Mouse (Mus musculus) heart, postnatal 10 days (tissue): ENCODE data around the gene Cdh3. TPM values are rescaled to one million over a fixed set of nuclear protein-coding genes. Genes with fewer than 3 reads are reported as not detected.

Experiments used
- DNase-seq, 2 experiments: peaks; one replicate each; pipeline ENCODE4 v3.0.0; 2021
- intact Hi-C: fragments of 180-260 bp; cut with DNase I; formaldehyde crosslinking; loops from one replicate; pipeline ENCODE4 v1.15.1; 2025
- total RNA-seq, 2 experiments: library from RNA; stranded (reverse); gene quantifications; 2 replicates each; pipeline ENCODE4 v1.2.3; 2021

Cdh3 gene
- total RNA-seq, 2 experiments from 2014 or later = 2.8 to 3.3 TPM

DNA sequence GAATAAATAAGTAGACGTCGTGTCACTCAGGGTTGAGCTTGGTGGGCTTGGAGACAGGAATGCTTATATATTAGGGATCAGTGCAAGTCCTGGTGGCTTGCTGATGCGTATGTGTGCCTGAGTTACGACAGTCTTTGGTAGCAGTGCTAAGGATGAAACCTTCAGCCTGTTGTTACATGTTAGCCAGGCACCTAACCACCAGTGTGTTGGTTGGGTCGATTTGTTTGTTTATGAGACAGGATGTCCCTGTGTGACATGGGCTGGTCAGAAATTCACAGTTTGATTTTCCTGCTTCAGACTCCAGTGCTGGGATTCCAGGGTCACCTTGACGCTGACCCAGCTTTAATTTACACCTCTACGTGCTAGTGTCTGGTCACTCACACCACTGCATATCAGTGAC lies 95.0 kb downstream of the Cdh3 start:
- no peak for DNase-seq
- intact Hi-C loops = no loop called here

DNA sequence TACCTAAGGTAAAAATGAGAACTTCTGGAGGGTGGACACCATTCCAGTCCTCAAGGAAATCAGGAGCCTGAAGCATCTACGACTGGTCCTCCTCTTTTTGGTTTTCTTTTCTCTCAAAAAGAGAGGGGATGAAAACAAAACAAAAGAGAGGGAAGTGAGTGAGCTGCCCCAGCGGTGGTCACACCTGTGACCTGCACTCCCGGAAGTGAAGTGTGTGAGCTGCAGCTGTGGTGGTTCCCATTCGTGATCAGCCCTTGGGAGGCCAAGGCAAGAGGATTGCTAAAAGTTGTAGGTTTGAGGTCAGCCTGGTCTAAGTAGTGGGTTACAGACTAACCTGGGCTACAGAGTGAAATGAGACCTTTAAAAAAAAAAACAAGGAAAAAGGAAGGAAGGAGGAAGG lies 95.4 kb downstream of the Cdh3 start:
- intact Hi-C loops = no loop called here
- DNase-seq = no peak

DNA sequence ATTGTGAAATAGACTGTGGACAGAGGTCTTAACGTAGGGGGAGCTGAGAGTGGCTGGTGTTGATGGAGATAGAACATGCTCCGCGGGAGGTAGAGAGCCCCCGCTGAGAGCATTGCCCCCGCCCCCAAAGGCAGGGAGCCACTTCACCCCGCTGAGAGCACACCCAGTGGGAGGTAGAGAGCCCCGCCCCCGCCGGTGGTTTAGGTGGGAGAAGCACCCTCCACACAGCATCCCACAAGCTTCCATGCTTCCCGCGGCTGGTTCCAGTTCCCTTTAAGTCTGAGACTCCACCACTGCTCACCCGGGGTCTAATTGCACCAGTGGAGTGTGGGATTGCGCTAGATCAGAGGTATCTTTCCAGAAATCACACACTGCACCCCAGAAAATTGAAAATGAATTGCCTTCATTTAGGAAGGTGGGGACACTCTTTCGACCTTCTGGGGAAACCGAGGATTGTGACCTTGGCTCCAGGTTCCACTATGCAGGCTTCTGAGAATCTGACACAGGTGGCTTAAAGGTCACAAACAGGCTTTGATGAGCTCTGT lies 96.0 kb downstream of the Cdh3 start:
- intact Hi-C loops = no loop called here
- no peak for DNase-seq

Other genes with a start within 250 kb of the Cdh3 start
- gene Smpd3, start 172.9 kb upstream of the Cdh3 start, total RNA-seq = 1 to 10 TPM; 4.8 to 5.0 TPM
- gene Zfp90, start 95.6 kb upstream of the Cdh3 start, total RNA-seq = 1 to 10 TPM; 8.1 to 9.1 TPM
- gene 6030452D12Rik, start 10.4 kb upstream of the Cdh3 start, total RNA-seq = not detected
- gene Gm10073, start 62.6 kb downstream of the Cdh3 start, total RNA-seq = 100 to 1,000 TPM; 112 to 113 TPM
- gene Cdh1, start 92.5 kb downstream of the Cdh3 start, total RNA-seq = under 1 TPM; 0.07 to 0.26 TPM
- gene Tango6, start 172.2 kb downstream of the Cdh3 start, total RNA-seq = 1 to 10 TPM; 9.3 to 9.4 TPM